Mouse (Mus musculus) thymus, postnatal 25 days (tissue): ENCODE measurements around the gene Coro6.

ENCODE experiments used
- DNase-seq: peaks from one replicate; pipeline ENCODE4 v3.0.0; 2022

Coro6 gene

DNA sequence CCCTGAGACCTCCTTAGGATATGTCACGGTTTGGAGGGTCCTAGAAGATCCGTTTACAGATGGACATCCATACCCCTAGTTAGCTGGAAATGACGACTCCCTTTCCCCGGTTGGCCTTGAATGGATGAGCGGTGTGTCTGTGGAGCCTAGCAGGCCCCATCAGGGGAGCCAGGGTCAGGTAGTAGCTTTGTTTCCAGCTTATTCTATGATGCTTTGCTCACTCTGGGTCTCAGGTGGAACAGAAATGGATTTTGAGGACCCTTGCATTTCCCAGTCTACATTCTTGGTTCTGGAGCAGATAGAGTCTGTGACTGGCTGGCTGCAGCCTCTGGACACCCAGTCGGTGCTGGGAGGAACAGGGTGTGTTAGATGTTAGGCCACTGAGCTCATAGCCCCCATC is 32.6 kb downstream of the Coro6 start:
- no peak for DNase-seq

DNA sequence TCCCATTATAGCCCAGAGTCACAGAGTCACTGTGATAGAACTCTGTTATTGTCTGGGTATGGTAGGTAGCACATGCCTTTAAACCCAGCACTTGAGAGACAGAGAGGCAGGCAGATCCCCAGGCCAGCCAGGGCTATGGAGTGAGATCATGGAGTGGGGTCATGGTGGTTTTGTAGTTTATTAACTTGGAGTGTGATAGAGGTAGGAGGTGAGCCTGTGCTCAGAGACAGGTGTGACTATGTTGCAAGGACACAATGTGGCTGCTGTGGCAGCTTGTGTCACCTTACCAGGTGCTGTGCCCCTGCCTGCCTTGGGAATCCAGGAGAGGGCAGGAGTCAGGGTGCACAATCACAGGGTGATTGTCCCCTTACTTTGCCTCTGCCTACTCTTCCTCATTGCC is 33.3 kb downstream of the Coro6 start:
- DNase-seq, result no peak

DNA sequence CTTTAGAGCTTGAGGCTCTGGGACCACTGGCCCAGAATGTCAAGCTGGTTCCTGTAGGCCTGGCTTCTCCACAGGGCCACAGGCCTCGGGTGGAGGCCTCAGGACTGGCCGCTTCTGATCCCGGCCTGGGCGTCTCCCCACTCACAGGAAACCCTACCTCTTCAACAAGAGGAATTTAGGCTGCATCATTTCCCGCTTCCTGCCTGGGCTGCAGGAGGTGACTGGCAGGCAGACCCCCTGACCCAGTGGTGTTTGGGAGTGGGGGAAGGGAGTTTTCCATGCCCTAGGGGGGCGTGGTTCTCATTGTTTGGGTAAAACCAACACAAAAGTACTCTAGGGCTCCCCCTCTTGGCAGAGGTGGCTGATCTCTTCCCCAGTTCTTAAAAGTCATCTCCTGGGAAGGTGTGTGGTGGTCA is 35.1 kb downstream of the Coro6 start:
- DNase-seq, result peak; percentile 69

DNA sequence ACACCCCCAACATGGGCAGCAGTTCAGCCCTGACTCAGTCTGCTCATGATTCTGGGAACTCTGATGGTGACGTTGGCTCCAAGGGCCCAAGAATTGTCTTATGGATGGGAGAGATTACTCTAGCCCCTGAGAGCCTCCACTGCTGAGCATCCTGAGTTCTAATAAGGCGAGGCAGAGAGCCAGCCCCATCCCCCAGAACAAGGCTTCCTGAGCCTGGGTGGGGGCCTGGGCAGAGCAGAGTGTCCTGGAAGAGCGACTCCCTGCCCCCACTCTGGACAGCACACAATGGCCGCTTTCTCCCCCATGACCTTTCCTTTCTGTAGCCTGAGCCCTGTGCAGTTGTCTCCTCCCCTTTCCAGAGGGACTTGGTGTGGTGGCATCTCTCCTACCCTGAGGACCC is 35.6 kb downstream of the Coro6 start:
- no peak for DNase-seq

- DNase-seq, result no peak
Measured at GRCm38 (mm10) chr11:77498261-77499139, 36.3 kb downstream of the Coro6 start.

DNA sequence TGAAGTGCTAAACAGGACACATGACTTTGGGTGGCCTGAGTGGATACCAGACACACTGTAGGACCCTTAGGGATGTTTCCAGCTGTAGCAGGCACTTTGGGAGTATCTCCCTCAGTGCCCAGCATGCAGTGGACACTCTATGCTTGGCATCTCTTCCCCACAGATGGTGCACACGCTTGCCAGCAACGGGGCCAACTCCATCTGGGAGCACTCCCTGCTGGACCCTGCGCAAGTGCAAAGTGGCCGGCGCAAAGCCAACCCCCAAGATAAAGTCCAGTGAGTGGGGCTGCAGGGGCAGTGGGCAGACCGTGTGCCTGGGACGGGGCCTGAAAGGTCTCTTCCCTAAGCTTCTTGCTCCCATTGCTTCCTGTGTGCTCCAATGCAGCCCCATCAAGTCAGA is 37.1 kb downstream of the Coro6 start:
- DNase-seq, result no peak

GRCm38 (mm10) chr11:77500361-77501325 is 38.4 kb downstream of the Coro6 start:
- no peak for DNase-seq

DNA sequence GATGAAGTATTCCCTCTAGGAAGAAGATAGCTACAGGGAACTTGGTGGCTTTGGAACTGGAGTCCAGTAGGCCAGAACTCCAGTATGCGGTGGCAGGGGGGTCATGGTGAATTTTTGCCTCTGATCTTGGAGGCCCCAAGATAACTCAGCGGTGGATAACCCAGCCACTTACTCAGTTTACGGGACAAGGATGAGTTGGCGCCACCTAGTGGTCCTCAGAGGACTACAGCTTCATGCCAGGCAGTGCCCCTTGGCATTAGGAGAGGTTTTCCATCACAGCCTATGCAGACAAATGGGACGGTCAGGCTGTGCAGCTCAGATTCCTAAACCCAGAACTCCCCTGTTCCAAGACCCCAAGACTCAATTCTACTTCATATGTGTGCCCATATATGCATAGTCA is 39.2 kb downstream of the Coro6 start:
- peak; percentile 78 for DNase-seq

GRCm38 (mm10) chr11:77501971-77502370 is 39.8 kb downstream of the Coro6 start:
- no peak for DNase-seq

DNA sequence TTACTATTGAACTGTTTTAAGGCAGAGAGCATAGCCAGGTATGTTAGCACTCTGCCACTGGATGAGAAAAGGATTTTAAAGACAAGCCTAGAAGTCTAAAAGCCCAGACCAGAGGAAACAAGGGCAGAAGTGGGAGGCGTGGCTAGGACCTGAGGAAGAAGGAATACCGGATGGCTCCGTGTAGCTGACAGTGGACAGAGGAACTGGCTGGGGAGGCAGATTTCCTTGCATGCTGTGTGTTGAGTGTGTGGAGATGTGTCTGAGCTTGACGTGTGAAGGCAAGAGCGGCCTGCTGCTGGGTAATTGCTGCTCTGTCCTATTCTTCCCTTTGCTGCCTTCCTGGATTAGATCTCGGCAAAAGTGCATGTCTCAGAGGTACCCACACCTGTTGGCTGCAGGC is 40.3 kb downstream of the Coro6 start:
- no peak for DNase-seq

GRCm38 (mm10) chr11:77503511-77503910 is 41.3 kb downstream of the Coro6 start:
- DNase-seq, result no peak

- DNase-seq, result no peak
Measured at GRCm38 (mm10) chr11:77504377-77504776, 42.2 kb downstream of the Coro6 start.

GRCm38 (mm10) chr11:77505291-77505980 is 43.2 kb downstream of the Coro6 start:
- no peak for DNase-seq

DNA sequence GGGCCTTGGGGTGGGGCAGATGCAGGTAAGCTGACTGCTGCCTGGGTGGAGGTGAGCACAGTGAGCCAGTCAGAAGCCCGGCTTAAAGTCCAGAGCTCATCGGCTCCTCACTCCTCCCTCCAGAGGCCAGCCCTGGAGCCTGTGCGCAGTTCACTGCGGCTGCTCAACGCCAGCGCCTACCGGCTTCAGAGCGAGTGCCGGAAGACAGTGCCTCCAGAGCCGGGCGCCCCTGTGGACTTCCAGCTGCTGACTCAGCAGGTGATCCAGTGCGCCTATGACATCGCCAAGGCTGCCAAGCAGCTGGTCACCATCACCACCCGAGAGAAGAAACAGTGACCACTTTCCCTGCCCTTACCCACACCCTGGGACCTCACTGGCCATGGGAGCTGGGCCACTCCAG is 44.1 kb downstream of the Coro6 start:
- no peak for DNase-seq

GRCm38 (mm10) chr11:77506941-77507340 is 44.7 kb downstream of the Coro6 start:
- DNase-seq, result no peak

- DNase-seq, result no peak
Measured at GRCm38 (mm10) chr11:77507426-77507825, 45.2 kb downstream of the Coro6 start.

DNA sequence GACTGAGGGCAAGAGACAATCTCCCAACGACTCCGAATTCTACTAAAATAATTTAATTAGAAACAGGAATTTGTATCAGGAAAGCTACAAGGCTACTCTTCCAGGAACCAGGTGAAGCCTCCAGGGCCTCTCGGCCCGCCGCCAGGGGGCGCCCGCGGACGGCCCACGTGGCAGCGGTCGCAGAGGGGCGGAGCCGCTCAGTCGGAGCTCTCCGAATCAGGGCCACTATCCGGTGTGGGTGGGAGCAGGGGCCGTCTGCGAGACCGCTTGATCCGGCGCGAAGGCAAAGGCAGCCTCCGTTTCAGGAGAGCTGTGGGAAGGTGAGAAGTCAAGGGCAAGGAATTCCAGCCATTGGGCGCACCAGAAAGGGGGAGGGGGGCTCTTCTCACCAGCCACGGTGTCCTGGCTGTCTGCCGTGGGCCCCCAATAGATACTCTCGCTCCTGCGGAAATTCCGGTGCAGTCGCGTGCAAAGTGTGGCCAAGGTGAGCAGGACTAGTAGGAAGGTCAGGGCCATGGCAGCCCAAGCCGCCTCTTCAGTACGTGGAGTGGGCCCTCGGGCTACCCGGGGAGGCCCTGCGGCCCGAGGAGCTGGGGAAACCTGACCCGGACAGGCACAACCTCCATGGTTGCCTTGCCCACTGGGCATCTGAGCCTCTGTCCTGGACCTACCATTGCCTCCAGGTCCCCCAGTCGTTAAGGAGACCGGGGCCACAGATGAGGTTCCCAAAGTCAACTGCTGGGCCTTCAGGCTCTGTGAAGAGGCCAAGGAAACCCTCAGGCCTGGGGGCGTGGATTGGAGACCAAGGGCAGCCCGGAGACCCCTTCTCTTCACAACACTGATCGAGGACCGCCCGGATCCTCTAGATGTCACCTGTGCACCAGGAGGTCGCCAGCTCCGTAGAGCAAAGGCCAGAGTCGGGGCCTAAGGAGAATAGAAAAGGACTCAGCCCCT is 46.1 kb downstream of the Coro6 start:
- peak; percentile 88 for DNase-seq

DNA sequence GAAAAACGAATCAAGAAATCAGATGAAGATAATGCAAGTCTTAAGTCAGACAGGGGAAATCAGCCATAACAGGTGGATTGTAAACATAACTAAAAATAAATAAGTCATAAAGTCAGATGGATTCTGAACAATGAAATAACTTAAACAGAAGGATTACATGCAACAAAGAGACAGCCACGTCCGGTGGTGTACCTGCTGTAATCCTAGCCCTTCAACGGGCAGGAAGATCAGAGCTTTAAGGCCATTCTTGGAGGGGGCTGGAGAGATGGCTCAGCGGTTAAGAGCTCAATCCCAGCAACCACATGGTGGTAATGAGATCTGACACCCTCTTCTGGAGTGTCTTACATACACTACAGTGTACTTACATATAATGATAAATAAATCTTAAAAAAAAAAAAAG is 49.1 kb downstream of the Coro6 start:
- DNase-seq, result no peak

DNA sequence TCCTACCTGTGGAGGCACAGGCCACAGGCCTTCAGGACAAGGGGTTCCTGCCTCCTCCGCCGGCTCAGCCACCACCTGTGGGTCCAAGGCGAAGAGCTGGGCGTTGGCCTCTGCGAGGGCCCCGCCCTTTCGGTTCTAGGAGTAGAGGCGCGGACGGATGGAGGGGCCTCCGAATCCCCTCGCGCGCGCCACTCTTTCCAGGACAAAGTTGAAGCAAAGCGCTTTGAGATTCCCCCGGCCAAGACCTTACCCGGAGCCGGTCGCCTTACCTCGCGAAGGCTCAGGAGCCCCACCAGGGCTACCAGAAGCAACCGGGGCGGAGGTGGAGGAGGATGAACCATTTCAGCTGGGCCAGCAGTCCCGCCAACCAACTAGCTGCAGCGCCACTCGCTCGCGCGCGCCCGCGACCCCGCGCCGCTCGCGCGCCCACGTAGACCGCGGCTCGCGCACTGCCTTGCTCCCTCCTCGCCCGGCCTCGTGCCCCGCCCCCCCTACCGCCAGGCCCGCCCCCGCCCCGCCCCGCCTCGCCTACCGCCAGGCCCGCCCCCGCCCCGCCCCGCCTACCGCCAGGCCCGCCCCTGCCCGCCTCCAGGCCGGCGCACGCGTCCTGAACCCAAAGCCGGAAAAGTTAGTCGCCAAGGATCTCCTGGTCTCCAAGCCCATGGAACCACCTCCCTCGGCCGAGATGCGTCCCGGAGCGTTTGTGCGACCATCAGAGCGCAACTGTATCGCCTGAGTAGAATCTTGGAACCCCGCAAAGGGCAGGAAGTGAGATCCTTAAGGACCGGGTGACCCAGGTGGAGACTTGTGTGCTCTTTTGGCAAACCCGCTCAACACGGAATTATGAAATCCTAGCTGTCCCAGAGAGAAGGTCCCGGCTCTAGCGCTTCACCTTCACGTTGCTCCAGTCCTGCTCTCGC is 50.9 kb downstream of the Coro6 start:
- peak; percentile 90 for DNase-seq

DNA sequence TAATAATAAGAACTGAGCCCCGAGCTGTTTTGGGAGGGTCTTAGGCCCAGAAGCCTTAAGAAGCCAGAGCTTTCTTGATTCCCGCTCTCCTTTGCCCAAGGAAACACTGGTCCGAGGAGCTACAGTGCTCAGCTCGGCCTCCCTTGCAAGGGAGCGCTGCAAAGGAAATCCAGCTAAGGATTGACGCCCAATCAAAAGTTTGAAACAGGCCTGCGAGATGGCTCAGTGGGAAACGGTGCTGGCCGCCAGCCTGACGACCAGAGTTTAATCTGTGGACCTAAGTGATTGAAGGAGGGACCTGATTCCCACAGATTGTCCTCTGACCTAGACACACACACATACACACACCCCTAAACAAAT is 51.6 kb downstream of the Coro6 start:
- DNase-seq, result no peak

- no peak for DNase-seq
Measured at GRCm38 (mm10) chr11:77514281-77514831, 52.1 kb downstream of the Coro6 start.
